22 mouse cellular contexts compared by ENCODE assay signal in genomic region chr10:80182547-80182946, GRCm38 (mm10). TPM values are rescaled to one million over a fixed set of nuclear protein-coding genes. Genes with fewer than 3 reads are reported as not detected.
A peak's percentile ranks its signal among the peaks of the same experiment; 100 is the strongest.
DNase-seq lines count a peak whose midpoint lies in the region; ATAC-seq and TF ChIP-seq lines count a peak whose summit lies in the region.
"Had no signal": no experiment of that assay in that cellular context is flagged by ENCODE, and none has a peak within 500 bp of the region (broad histone marks: within the 10 kb centered on the region; RNA-seq: fewer than 3 reads in every experiment).

No protein-coding gene starts in this region.

- H3K27me3 ChIP-seq in neural tube, embryonic 12.5 days (replicated peaks) = no peaks in the 10 kb centered on the region
- H3K27me3 ChIP-seq in midbrain, embryonic 11.5 days (ENCODE audit: control insufficient read depth, insufficient read depth, low read length) = peaks cover 6% of the 10 kb centered on the region
- H3K27me3 ChIP-seq in midbrain, postnatal 0 days (ENCODE audit: insufficient read depth, low read length) = no peaks in the 10 kb centered on the region
- H3K27me3 ChIP-seq: embryonic facial prominence, embryonic 13.5 days; limb, embryonic 15.5 days had no signal

- peaks cover 20% of the 10 kb centered on the region for H3K36me3 ChIP-seq in neural tube, embryonic 12.5 days
- H3K36me3 ChIP-seq in midbrain, embryonic 11.5 days (ENCODE audit: control insufficient read depth, insufficient read depth, low read length) = peaks cover 7% of the 10 kb centered on the region; the same call in 1 of the 2 replicates
- H3K36me3 ChIP-seq in midbrain, postnatal 0 days (ENCODE audit: insufficient read depth, low read length) = peaks cover 8% of the 10 kb centered on the region; the same call in 1 of the 2 replicates

- peak; percentile 88 for DNase-seq in heart, adult 11 months
- DNase-seq in heart, adult 18-20 months = no peak
- no peak for DNase-seq in neural tube, embryonic 10.5 days (ENCODE audit: extremely low spot score, low spot score)
- DNase-seq in midbrain, embryonic 11.5 days (ENCODE audit: low spot score, missing footprints) = peak; percentile 86
- DNase-seq in midbrain, postnatal 0 days (ENCODE audit: low spot score) = no peak
- DNase-seq in cerebellum, adult 11-12 months = no peak
- DNase-seq: adrenal gland, adult 2 months; B cell, adult 2 months; cerebellum, postnatal 10 days; gastrocnemius, postnatal 10 days; kidney, adult 18-20 months; kidney, postnatal 4 days; lung, embryonic 14.5 days; right cerebral cortex, postnatal 14 days had no signal

- WGBS in neural tube, embryonic 12.5 days = 94% methylated on average over 7 of the region's 7 CpGs
- 80% methylated on average over 7 of the region's 7 CpGs for WGBS in midbrain, embryonic 11.5 days
- 60% methylated on average over 7 of the region's 7 CpGs for WGBS in midbrain, postnatal 0 days

- peaks cover 30% of the 10 kb centered on the region for H3K4me1 ChIP-seq in neural tube, embryonic 12.5 days
- H3K4me1 ChIP-seq in midbrain, embryonic 11.5 days (ENCODE audit: control insufficient read depth, insufficient read depth, low read length) = peaks cover 41% of the 10 kb centered on the region
- peaks cover 18% of the 10 kb centered on the region; the same call in 1 of the 2 replicates for H3K4me1 ChIP-seq in midbrain, postnatal 0 days (ENCODE audit: insufficient read depth, low read length)

- H3K4me3 ChIP-seq in neural tube, embryonic 12.5 days = no peak overlapping the region
- peak overlapping the region; percentile 76 for H3K4me3 ChIP-seq in midbrain, embryonic 11.5 days (ENCODE audit: low read depth, low read length)
- H3K4me3 ChIP-seq in midbrain, postnatal 0 days (ENCODE audit: low read depth, low read length) = peak overlapping the region; percentile 68; the same call in 1 of the 2 replicates
- H3K4me3 ChIP-seq: embryonic facial prominence, embryonic 13.5 days; erythroblast, embryonic 14.5 days; limb, embryonic 15.5 days; myocyte had no signal

- ATAC-seq in neural tube, embryonic 12.5 days (ENCODE audit: low FRiP score, low read depth) = no peak
- no peak for ATAC-seq in midbrain, embryonic 11.5 days (ENCODE audit: low FRiP score)
- ATAC-seq in midbrain, postnatal 0 days (ENCODE audit: low FRiP score) = no peak
- ATAC-seq: forebrain, embryonic 14.5 days had no signal

- H3K9me3 ChIP-seq in neural tube, embryonic 12.5 days = no peaks in the 10 kb centered on the region
- no peaks in the 10 kb centered on the region for H3K9me3 ChIP-seq in midbrain, embryonic 11.5 days (ENCODE audit: control insufficient read depth, low read length)
- no peaks in the 10 kb centered on the region for H3K9me3 ChIP-seq in midbrain, postnatal 0 days (ENCODE audit: low read length)
- H3K9me3 ChIP-seq: embryonic facial prominence, embryonic 13.5 days; limb, embryonic 15.5 days had no signal

- H3K9ac ChIP-seq in neural tube, embryonic 12.5 days = no peak overlapping the region
- H3K9ac ChIP-seq in midbrain, embryonic 11.5 days (ENCODE audit: low read length) = peak overlapping the region; percentile 97
- peak overlapping the region; percentile 57 for H3K9ac ChIP-seq in midbrain, postnatal 0 days (replicated peaks; ENCODE audit: low read length, poor library complexity, severe bottlenecking)
- H3K9ac ChIP-seq: limb, embryonic 15.5 days; liver, embryonic 14.5 days; lung, embryonic 14.5 days had no signal

- no peak overlapping the region for H3K27ac ChIP-seq in neural tube, embryonic 12.5 days
- no peak overlapping the region; the same call in 1 of the 2 replicates for H3K27ac ChIP-seq in midbrain, embryonic 11.5 days (ENCODE audit: low read depth, low read length)
- H3K27ac ChIP-seq in midbrain, postnatal 0 days (ENCODE audit: low read depth, low read length) = 0 out of 2 replicates have a peak overlapping the region, but pooled peaks have one; percentile 26
- H3K27ac ChIP-seq: embryonic facial prominence, embryonic 13.5 days; limb, embryonic 15.5 days; liver, embryonic 14.5 days; stomach, postnatal 0 days had no signal

- TF ChIP-seq CTCF in midbrain, postnatal 0 days (IDR thresholded peaks at IDR 0.05) = no peak

- H3K4me2 ChIP-seq in neural tube, embryonic 12.5 days (replicated peaks) = peak overlapping the region; percentile 90
- H3K4me2 ChIP-seq in midbrain, embryonic 11.5 days = peak overlapping the region; percentile 83
- H3K4me2 ChIP-seq in midbrain, postnatal 0 days (ENCODE audit: low read depth, low read length, poor library complexity, severe bottlenecking) = peak overlapping the region; percentile 86
- H3K4me2 ChIP-seq: limb, embryonic 15.5 days; lung, embryonic 14.5 days had no signal

RNA-seq across cellular contexts. Expression of gene Efna2, which starts 3.3 kb away (rescaled TPM):
- total RNA-seq in heart, adult 18-20 months (2021) = 1 to 10 TPM in 1 of 2 experiments, under 1 TPM in 1; 0.98 to 1.3 TPM
- polyA plus RNA-seq in neural tube, embryonic 12.5 days (2016; fragmentation: Nextera tagmentation; extraction: Ambion mirVana) = 47.9 and 48.0 TPM in 2 replicates
- polyA plus RNA-seq in midbrain, embryonic 11.5 days (2014; fragmentation: Nextera tagmentation; extraction: Ambion mirVana) = 78.1 and 91.7 TPM in 2 replicates
- total RNA-seq in midbrain, postnatal 0 days (2014; rRNA removed) = 45.1 and 51.1 TPM in 2 replicates
- polyA plus RNA-seq in midbrain, postnatal 0 days (2015; fragmentation: Nextera tagmentation; extraction: Ambion mirVana) = 52.1 and 58.4 TPM in 2 replicates

RNA-seq across cellular contexts. Expression of gene 1600002K03Rik, which starts 9.8 kb away (rescaled TPM):
- 1 to 10 TPM; 4.2 to 5.7 TPM for total RNA-seq in heart, adult 18-20 months (2021)
- polyA plus RNA-seq in neural tube, embryonic 12.5 days (2016; fragmentation: Nextera tagmentation; extraction: Ambion mirVana) = 14.9 and 15.7 TPM in 2 replicates
- 8.0 and 8.7 TPM in 2 replicates for polyA plus RNA-seq in midbrain, embryonic 11.5 days (2014; fragmentation: Nextera tagmentation; extraction: Ambion mirVana)
- total RNA-seq in midbrain, postnatal 0 days (2014; rRNA removed) = 2.3 and 2.8 TPM in 2 replicates
- 4.1 and 5.3 TPM in 2 replicates for polyA plus RNA-seq in midbrain, postnatal 0 days (2015; fragmentation: Nextera tagmentation; extraction: Ambion mirVana)

RNA-seq across cellular contexts. Expression of gene Cirbp, which starts 16.8 kb away (rescaled TPM):
- total RNA-seq in heart, adult 18-20 months (2021) = 10 to 100 TPM; 46.3 to 54.9 TPM
- polyA plus RNA-seq in neural tube, embryonic 12.5 days (2016; fragmentation: Nextera tagmentation; extraction: Ambion mirVana) = 262 and 273 TPM in 2 replicates
- 81.5 and 87.1 TPM in 2 replicates for polyA plus RNA-seq in midbrain, embryonic 11.5 days (2014; fragmentation: Nextera tagmentation; extraction: Ambion mirVana)
- 315 and 337 TPM in 2 replicates for total RNA-seq in midbrain, postnatal 0 days (2014; rRNA removed)
- polyA plus RNA-seq in midbrain, postnatal 0 days (2015; fragmentation: Nextera tagmentation; extraction: Ambion mirVana) = 760 and 829 TPM in 2 replicates

RNA-seq across cellular contexts. Expression of gene Midn, which starts 34.5 kb away (rescaled TPM):
- 100 to 1,000 TPM; 117 to 125 TPM for total RNA-seq in heart, adult 18-20 months (2021)
- polyA plus RNA-seq in neural tube, embryonic 12.5 days (2016; fragmentation: Nextera tagmentation; extraction: Ambion mirVana) = 40.8 and 45.1 TPM in 2 replicates
- 66.0 and 71.3 TPM in 2 replicates for polyA plus RNA-seq in midbrain, embryonic 11.5 days (2014; fragmentation: Nextera tagmentation; extraction: Ambion mirVana)
- 114 and 143 TPM in 2 replicates for total RNA-seq in midbrain, postnatal 0 days (2014; rRNA removed)
- polyA plus RNA-seq in midbrain, postnatal 0 days (2015; fragmentation: Nextera tagmentation; extraction: Ambion mirVana) = 16.3 and 17.2 TPM in 2 replicates

RNA-seq across cellular contexts. Expression of gene Cbarp, which starts 41.9 kb away (rescaled TPM):
- total RNA-seq in heart, adult 18-20 months (2021) = 1 to 10 TPM; 2.7 to 3.1 TPM
- polyA plus RNA-seq in neural tube, embryonic 12.5 days (2016; fragmentation: Nextera tagmentation; extraction: Ambion mirVana) = 26.5 and 27.3 TPM in 2 replicates
- polyA plus RNA-seq in midbrain, embryonic 11.5 days (2014; fragmentation: Nextera tagmentation; extraction: Ambion mirVana) = 11.1 and 11.8 TPM in 2 replicates
- total RNA-seq in midbrain, postnatal 0 days (2014; rRNA removed) = 273 and 276 TPM in 2 replicates
- 120 and 121 TPM in 2 replicates for polyA plus RNA-seq in midbrain, postnatal 0 days (2015; fragmentation: Nextera tagmentation; extraction: Ambion mirVana)

Comparison
In these comparisons a context has a peak if more than half of its experiments do, and no peak if none do; other contexts are left out.
1. DNase-seq: peak in heart, adult 11 months (single experiment) and midbrain, embryonic 11.5 days (single experiment); none in heart, adult 18-20 months (0 of 2), neural tube, embryonic 10.5 days (single experiment), midbrain, postnatal 0 days (single experiment) and cerebellum, adult 11-12 months (single experiment).
2. Peak in every context shown above with its lines, with median percentiles within 50 percentile points of each other: H3K4me2 ChIP-seq.